Mouse (Mus musculus) leukemia stem cell, adult 10-12 weeks (primary cell): ENCODE results near the gene Olfr733. TPM values are rescaled to one million over a fixed set of nuclear protein-coding genes. Genes with fewer than 3 reads are reported as not detected.

ENCODE experiments used
- polyA plus RNA-seq: library from polyadenylated mRNA; stranded (reverse); fragments of >175 nt; gene quantifications from 2 replicates; pipeline ENCODE4 v1.2.3, GENCODE M21; 2012; ENCODE audit warnings: low replicate concordance

Olfr733 gene
- not detected in 2 replicates for polyA plus RNA-seq

DNA sequence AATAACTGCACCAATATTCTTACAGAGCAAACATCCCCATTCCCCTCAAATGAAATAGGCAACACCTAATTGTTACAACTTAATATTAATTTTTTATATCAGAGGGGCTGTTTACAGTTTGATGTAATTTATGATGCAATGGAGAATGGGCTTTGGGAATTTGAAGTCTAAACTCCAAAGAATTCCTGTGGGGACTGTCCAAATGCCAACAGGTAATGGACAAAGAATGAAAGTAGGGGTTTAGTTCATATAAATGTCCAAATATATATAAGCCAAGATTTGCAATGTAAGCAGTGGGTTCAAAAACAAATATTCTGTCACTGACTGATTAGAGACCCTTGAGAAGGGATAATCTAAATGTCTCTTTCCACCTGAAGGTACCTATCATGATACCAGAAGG is at the start of gene Olfr733:
Olfr733 (minus strand) TSS at position 101 of the 400 bp plus-strand sequence.

DNA sequence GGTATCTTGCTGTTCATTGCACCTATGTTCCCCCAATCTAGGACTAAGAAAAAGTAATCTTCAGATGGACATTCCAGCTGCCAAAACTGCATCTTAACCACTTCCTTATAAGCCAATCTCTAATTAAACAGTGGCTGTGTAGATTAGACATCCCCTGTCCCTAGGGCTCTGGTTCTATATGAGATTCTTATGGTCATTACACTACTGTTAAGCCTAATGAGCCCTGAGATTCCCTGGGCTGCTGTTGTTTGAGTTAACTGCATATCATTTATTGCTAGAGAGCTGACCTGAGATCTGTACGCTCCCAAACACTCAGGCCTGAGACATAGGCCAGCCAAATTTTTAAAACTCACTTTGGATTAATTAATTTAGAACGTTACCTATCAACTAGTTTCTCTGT is 47.5 kb upstream of the Olfr733 start, which contains the start of gene Olfr735:
Olfr735 (minus strand) TSS at position 77 of the 400 bp plus-strand sequence.

DNA sequence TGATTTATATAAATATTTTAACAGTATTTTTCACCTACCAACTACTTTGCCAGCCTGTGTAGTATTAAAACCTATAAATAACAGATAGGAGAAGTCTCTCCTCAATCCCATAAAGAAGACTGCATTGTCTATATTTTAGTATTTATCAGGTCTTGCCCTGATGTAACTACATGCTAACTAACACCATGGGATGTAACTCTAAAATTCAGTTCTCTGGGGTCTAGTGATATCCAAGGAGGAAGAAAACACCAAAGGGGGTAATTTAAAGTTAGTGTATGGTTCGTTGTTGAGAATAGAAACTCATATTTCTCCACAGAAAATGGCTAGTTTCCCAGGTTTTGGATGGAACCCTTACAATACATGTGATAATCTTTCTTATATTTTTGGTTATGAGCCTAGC is 25.3 kb upstream of the Olfr733 start, which contains the start of gene Olfr734:
Olfr734 (minus strand) TSS at position 101 of the 400 bp plus-strand sequence.

GRCm38 (mm10) chr14:50284106-50284505 is 17.2 kb downstream of the Olfr733 start, which contains the start of gene Olfr732:
Gene Olfr732, minus strand, starts transcription at chr14:50284206.

Other genes with a start within 250 kb of the Olfr733 start
- gene Olfr726, start 210.6 kb downstream of the Olfr733 start, polyA plus RNA-seq: not detected in 2 replicates
- gene Olfr727, start 178.3 kb downstream of the Olfr733 start, polyA plus RNA-seq: not detected in 2 replicates
- not detected in 2 replicates for gene Olfr728, start 158.8 kb downstream of the Olfr733 start, polyA plus RNA-seq
- gene Olfr729, start 148.6 kb downstream of the Olfr733 start, polyA plus RNA-seq: not detected in 2 replicates
- not detected in 2 replicates for gene Olfr730, start 113.3 kb downstream of the Olfr733 start, polyA plus RNA-seq
- gene Olfr731, start 59.7 kb downstream of the Olfr733 start, polyA plus RNA-seq: 0.05 TPM in 1 of 2 replicates, not detected in the other
- not detected in 2 replicates for gene Olfr732, start 17.3 kb downstream of the Olfr733 start, polyA plus RNA-seq
- not detected in 2 replicates for gene Olfr734, start 25.2 kb upstream of the Olfr733 start, polyA plus RNA-seq
- not detected in 2 replicates for gene Olfr735, start 47.4 kb upstream of the Olfr733 start, polyA plus RNA-seq
- gene Tlr11, start 56.4 kb upstream of the Olfr733 start, polyA plus RNA-seq: 0.12 and 0.17 TPM in 2 replicates
- not detected in 2 replicates for gene Olfr736, start 79.6 kb upstream of the Olfr733 start, polyA plus RNA-seq
- not detected in 2 replicates for gene Olfr738, start 106.0 kb upstream of the Olfr733 start, polyA plus RNA-seq
- gene Olfr739, start 117.1 kb upstream of the Olfr733 start, polyA plus RNA-seq: not detected in 2 replicates
- gene Olfr740, start 144.0 kb upstream of the Olfr733 start, polyA plus RNA-seq: not detected in 2 replicates
- not detected in 2 replicates for gene Olfr741, start 171.2 kb upstream of the Olfr733 start, polyA plus RNA-seq
- gene Olfr742, start 202.1 kb upstream of the Olfr733 start, polyA plus RNA-seq: not detected in 2 replicates
- gene Olfr743, start 220.3 kb upstream of the Olfr733 start, polyA plus RNA-seq: not detected in 2 replicates